17 mouse cellular contexts compared by ENCODE assay signal in genomic region chr8:48591818-48592217, GRCm38 (mm10).
"Had no signal": no experiment of that assay in that cellular context is flagged by ENCODE, and none has a peak within 500 bp of the region (broad histone marks: within the 10 kb centered on the region; RNA-seq: fewer than 3 reads in every experiment).

No protein-coding gene starts in this region.

- H3K36me3 ChIP-seq: kidney, embryonic 15.5 days; limb, embryonic 15.5 days; midbrain, embryonic 10.5 days; midbrain, embryonic 13.5 days had no signal

- H3K4me1 ChIP-seq: megakaryocyte, embryonic 14.5 days had no signal

- H3K9me3 ChIP-seq: kidney, embryonic 15.5 days; limb, embryonic 15.5 days; midbrain, embryonic 10.5 days; midbrain, embryonic 13.5 days had no signal

- H3K4me3 ChIP-seq: kidney, embryonic 15.5 days; limb, embryonic 15.5 days; megakaryocyte, embryonic 14.5 days; midbrain, embryonic 10.5 days; midbrain, embryonic 13.5 days had no signal

- H3K9ac ChIP-seq: kidney, embryonic 15.5 days; limb, embryonic 15.5 days; liver, embryonic 14.5 days; liver, postnatal 0 days; midbrain, embryonic 13.5 days had no signal

- H3K4me2 ChIP-seq: kidney, embryonic 15.5 days; limb, embryonic 15.5 days; liver, embryonic 11.5 days; midbrain, embryonic 13.5 days had no signal

- DNase-seq: kidney, adult 2 months; kidney, postnatal 36 days; liver, postnatal 0 days; thymus, adult 2 months; thymus, postnatal 14 days; thymus, postnatal 4 days had no signal

- H3K27me3 ChIP-seq: kidney, embryonic 15.5 days; limb, embryonic 15.5 days; megakaryocyte, embryonic 14.5 days; midbrain, embryonic 13.5 days had no signal

- ATAC-seq: intestine, postnatal 0 days; liver, postnatal 0 days; lung, postnatal 0 days; midbrain, embryonic 13.5 days; midbrain, embryonic 16.5 days had no signal

- H3K27ac ChIP-seq: kidney, embryonic 15.5 days; limb, embryonic 15.5 days; liver, embryonic 14.5 days; midbrain, embryonic 10.5 days; midbrain, embryonic 13.5 days; stomach, postnatal 0 days had no signal
